Mouse (Mus musculus) liver, adult 2 months (tissue): ENCODE data around the gene Dnajb4. TPM values are rescaled to one million over a fixed set of nuclear protein-coding genes. Genes with fewer than 3 reads are reported as not detected.
"Not testable (repeated sequence)": the region's sequence is repeated elsewhere in the genome, so short reads cannot be mapped to it uniquely, and the experiment has no call there.

ENCODE experiments used
- DNase-seq: peaks from one replicate; pipeline ENCODE4 v3.0.0-alpha.2; 2011; ENCODE audit warnings: low read depth, low spot score; ENCODE audit errors: extremely low read depth
- H3K27ac ChIP-seq: fragments of 200-500 bp; replicated peaks from 2 replicates; pipeline ENCODE4 v1.5.1; 2012; ENCODE audit warnings: low read depth, mild to moderate bottlenecking, control low read depth, inconsistent platforms, low read length; ENCODE audit not compliant: insufficient read depth
- H3K27me3 ChIP-seq: fragments of 200-500 bp; 2 replicates; pipeline ENCODE4 v1.6.1; 2012; ENCODE audit warnings: mild to moderate bottlenecking, moderate library complexity, low read length, inconsistent platforms; ENCODE audit not compliant: control insufficient read depth, insufficient read depth
- H3K36me3 ChIP-seq: fragments of 200-500 bp; 2 replicates; pipeline ENCODE4 v1.6.1; 2012; ENCODE audit warnings: low read length, inconsistent platforms; ENCODE audit not compliant: control insufficient read depth, insufficient read depth
- H3K4me1 ChIP-seq: fragments of 200-500 bp; 2 replicates; pipeline ENCODE4 v1.6.1; 2011; ENCODE audit warnings: low read length; ENCODE audit not compliant: control insufficient read depth, insufficient read depth
- H3K4me3 ChIP-seq: fragments of 200-500 bp; 2 replicates; pipeline ENCODE4 v1.5.1; 2011; ENCODE audit warnings: low read depth, mild to moderate bottlenecking, control low read depth, low read length, moderate library complexity; ENCODE audit not compliant: insufficient read depth
- H3K79me2 ChIP-seq: fragments of 200-500 bp; 2 replicates; pipeline ENCODE4 v1.6.1; 2012; ENCODE audit warnings: inconsistent platforms, mild to moderate bottlenecking, low read length, moderate library complexity; ENCODE audit not compliant: control insufficient read depth, insufficient read depth
- H3K9ac ChIP-seq: fragments of 200-500 bp; 2 replicates; pipeline ENCODE4 v1.6.1; 2012; ENCODE audit warnings: low read depth, mild to moderate bottlenecking, control low read depth, inconsistent platforms, low read length
- CTCF ChIP-seq: fragments of 200-500 bp; IDR thresholded peaks from 2 replicates; pipeline ENCODE4 v1.5.1; 2011; ENCODE audit warnings: low read depth, low read length, control low read depth
- POLR2A ChIP-seq: fragments of 200-500 bp; IDR thresholded peaks from 2 replicates; pipeline ENCODE4 v1.6.1; 2011; ENCODE audit warnings: low read length, control low read depth; ENCODE audit not compliant: insufficient read depth; ENCODE audit errors: extremely low read depth
- WGBS: fragments of 180-500 bp; shearing (Covaris S2); methylation state at CpG from one replicate; pipeline ENCODE4 v1.1.7; 2018; 5-methylcytosine and 5-hydroxymethylcytosine counted together
- polyA plus RNA-seq: library from polyadenylated mRNA; depleted of rRNA; stranded (reverse); fragments of >200 nt; gene quantifications from 2 replicates; pipeline ENCODE4 v1.2.3, GENCODE M21; 2012; rRNA removed
- total RNA-seq: library from RNA; depleted of rRNA; stranded (reverse); fragments of >200 nt; gene quantifications from 2 replicates; pipeline ENCODE4 v1.2.3, GENCODE M21; 2014; rRNA removed

Dnajb4 gene
- 22.4 and 23.0 TPM in 2 replicates for total RNA-seq
- 5.3 and 6.3 TPM in 2 replicates for polyA plus RNA-seq

DNA sequence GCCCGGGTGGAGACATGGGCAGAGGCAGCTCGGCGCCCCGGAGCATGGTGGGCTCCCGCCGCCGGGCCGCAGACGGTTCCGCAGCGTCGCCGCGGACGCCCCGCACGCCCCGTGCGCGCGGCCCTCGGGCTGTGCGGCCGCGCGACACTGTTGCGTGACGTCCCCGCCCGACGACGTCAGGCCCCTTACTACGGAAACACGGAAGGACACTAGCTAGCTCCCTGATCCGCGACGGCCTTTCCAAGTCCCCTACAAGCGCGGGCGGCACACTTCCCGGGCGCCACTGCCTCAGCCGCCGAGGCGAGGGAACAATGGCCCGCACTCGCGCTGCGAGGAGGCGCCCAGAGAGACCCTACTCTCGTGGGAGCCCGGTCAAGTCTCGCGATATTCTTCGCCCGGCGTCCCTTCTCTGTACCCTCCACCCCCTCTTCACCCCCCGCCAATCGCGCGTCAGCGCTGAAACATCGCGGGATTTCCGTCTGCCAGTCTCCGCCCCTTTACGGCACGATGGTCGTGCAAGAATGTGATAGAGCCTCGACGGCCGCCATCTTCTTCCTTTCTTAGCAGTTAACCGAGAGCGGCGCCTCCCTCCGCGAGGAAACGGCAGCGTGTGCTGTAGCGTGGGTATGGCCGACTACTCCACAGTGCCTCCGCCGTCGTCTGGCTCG lies at the start of gene Dnajb4, which contains the start of gene Fubp1:
Dnajb4 (minus strand) TSS at position 336 of the 668 bp plus-strand sequence.
Fubp1 (plus strand) TSS at position 456 of the 668 bp plus-strand sequence.
- under 1% methylated on average over 84 of the region's 85 CpGs for WGBS
- H3K4me1 ChIP-seq: peaks cover 17% of the 10 kb centered on the region
- peaks cover 27% of the 10 kb centered on the region for H3K79me2 ChIP-seq
- TF ChIP-seq POLR2A (peak; percentile 95), CTCF (no peak)
- DNase-seq: peak; percentile 92
- peak within 1 kb of the TSS; percentile 91 for H3K4me3 ChIP-seq
- peak within 1 kb of the TSS; percentile 98 for H3K27ac ChIP-seq
- H3K9ac ChIP-seq: peak within 1 kb of the TSS; percentile 99
- H3K27me3 ChIP-seq: no peaks in the 10 kb centered on the region
- H3K36me3 ChIP-seq: peaks cover 2% of the 10 kb centered on the region; the same call in 1 of the 2 replicates

DNA sequence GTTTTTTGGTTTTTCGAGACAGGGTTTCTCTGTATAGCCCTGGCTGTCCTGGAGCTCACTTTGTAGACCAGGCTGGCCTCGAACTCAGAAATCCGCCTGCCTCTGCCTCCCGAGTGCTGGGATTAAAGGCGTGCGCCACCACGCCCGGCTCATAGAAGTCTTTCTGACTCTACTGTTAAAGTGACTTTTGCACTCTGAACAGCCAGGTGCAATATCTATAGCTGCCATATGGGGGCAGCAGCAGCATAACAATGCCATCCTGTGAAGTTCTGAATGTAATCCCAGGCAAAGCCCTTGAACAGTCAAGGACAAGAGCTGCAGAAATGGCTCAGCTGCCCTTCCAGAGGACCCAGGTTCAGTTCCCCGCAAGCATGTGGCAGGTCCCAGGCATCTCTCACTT lies 49.3 kb upstream of the Dnajb4 start:
- peak; percentile 70 for DNase-seq
- not testable (repeated sequence) for H3K9ac ChIP-seq, H3K36me3 ChIP-seq, H3K79me2 ChIP-seq, H3K4me1 ChIP-seq, H3K4me3 ChIP-seq, H3K27me3 ChIP-seq, H3K27ac ChIP-seq
- 13% methylated on average over 8 of the region's 9 CpGs for WGBS
- peak; percentile 55 for TF ChIP-seq CTCF

DNA sequence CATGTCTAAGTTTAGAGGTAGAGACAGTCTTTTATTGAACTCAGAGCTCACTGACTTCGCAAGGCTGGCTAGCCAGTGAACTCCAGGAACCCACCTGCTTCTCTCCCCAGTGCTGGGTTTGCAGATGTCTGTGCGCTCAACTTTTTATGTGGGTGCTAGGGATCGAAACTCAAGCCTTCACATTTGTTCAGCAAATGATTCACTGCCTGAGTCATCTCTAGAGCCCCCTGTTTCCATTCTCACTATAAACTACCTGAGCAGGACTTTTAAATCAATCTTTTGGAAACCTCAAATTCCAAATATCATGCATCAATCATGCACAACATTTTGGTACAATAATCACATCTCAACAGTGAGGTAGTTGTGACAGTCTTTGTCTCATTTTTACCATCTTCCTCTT lies 47.4 kb upstream of the Dnajb4 start:
- Histone ChIP-seq H3K9ac (no peak overlapping the region), H3K27me3 (no peaks in the 10 kb centered on the region), H3K4me1 (peaks cover 3% of the 10 kb centered on the region; the same call in 1 of the 2 replicates), H3K27ac (no peak overlapping the region), H3K79me2 (no peaks in the 10 kb centered on the region), H3K36me3 (no peaks in the 10 kb centered on the region), H3K4me3 (no peak overlapping the region)
- no peak for TF ChIP-seq CTCF
- DNase-seq: no peak
- 84% methylated on average over 3 of the region's 3 CpGs for WGBS

GRCm38 (mm10) chr3:152250487-152250886 lies 40.4 kb upstream of the Dnajb4 start:
- Histone ChIP-seq H3K27ac (peak overlapping the region; percentile 44; the same call in 1 of the 2 replicates), H3K36me3 (no peaks in the 10 kb centered on the region)

DNA sequence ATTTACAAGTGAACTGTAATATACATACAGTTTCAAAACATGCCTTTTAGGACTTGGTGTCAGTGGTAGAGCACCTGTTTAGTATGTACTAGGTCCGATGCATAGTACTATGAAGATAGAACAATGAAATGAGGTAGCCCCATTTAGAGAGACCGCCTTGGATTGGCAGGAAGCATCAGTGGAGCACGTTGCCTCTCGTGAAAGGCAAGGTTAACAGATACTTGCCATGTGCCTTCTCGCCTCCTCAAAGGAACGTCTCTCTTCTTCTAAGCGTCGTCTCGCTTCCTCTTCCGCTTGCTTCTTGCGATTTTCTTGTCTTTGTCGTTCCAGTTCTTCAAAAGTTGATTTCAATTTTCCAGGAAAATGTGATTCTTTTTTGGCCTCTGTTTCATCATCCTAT lies 37.6 kb upstream of the Dnajb4 start:
- WGBS: 57% methylated on average over 12 of the region's 12 CpGs
- Histone ChIP-seq H3K27me3 (no peaks in the 10 kb centered on the region), H3K9ac (no peak overlapping the region), H3K4me3 (no peak overlapping the region), H3K27ac (peak overlapping the region; percentile 15; the same call in 1 of the 2 replicates), H3K4me1 (peaks cover 10% of the 10 kb centered on the region), H3K79me2 (no peaks in the 10 kb centered on the region), H3K36me3 (no peaks in the 10 kb centered on the region)
- no peak for DNase-seq
- TF ChIP-seq CTCF: no peak
- no peak for TF ChIP-seq POLR2A

More at GRCm38 (mm10) chr3:152250487-152250886, 40.4 kb upstream of the Dnajb4 start:
- H3K4me3 ChIP-seq: no peak overlapping the region
- H3K4me1 ChIP-seq: peaks cover 10% of the 10 kb centered on the region
- no peak overlapping the region for H3K9ac ChIP-seq
- DNase-seq: peak; percentile 83
- TF ChIP-seq POLR2A (no peak), CTCF (no peak)
- H3K79me2 ChIP-seq: no peaks in the 10 kb centered on the region
- no peaks in the 10 kb centered on the region for H3K27me3 ChIP-seq
- 41% methylated on average over 1 of the region's 1 CpGs for WGBS

- Histone ChIP-seq H3K36me3 (no peaks in the 10 kb centered on the region), H3K9ac (no peak overlapping the region), H3K27me3 (no peaks in the 10 kb centered on the region), H3K4me3 (no peak overlapping the region), H3K4me1 (peaks cover 7% of the 10 kb centered on the region), H3K79me2 (no peaks in the 10 kb centered on the region), H3K27ac (no peak overlapping the region)
- DNase-seq: peak; percentile 45
- TF ChIP-seq CTCF: no peak
- no peak for TF ChIP-seq POLR2A
- 72% methylated on average over 5 of the region's 5 CpGs for WGBS
These were observed 35.3 kb upstream of the Dnajb4 start for GRCm38 (mm10) chr3:152245273-152245910.
